Mouse (Mus musculus) liver, embryonic 14.5 days (tissue): ENCODE results near the gene Olfr1411.

Source experiments
- CTCF ChIP-seq: IDR thresholded peaks from 2 replicates; pipeline ENCODE4 v1.5.1; 2016; ENCODE audit warnings: antibody characterized with exemption, low read depth, control low read depth
- EP300 ChIP-seq: IDR thresholded peaks from 2 replicates; pipeline ENCODE4 v1.6.1; 2016; ENCODE audit warnings: antibody characterized with exemption, low read depth

DNA sequence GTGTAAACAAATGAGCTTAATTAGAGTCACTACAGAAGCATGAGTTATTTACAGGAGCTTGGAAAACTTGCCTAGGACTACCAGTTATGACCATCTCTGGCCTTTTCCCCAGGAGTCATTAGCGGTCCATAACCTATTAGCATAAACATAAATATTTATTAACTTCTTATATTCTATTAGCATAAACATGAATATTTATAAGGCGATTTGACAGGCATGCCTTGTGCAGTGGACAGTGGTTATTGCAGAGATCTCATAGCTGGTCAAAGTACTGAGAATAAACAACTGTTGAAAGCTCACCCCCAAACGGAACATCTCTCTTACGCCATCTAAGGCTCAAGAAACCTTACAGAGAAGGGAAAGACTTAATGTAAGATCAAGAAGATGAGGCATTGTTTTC, 19.0 kb downstream of the Olfr1411 start:
- TF ChIP-seq CTCF (no peak), EP300 (no peak)
